Mouse (Mus musculus): Measurements from ENCODE around the gene Rpusd4. TPM values are rescaled to one million over a fixed set of nuclear protein-coding genes. Genes with fewer than 3 reads are reported as not detected.

Rpusd4 gene
- polyA plus RNA-seq, 1 experiment from 2014 or later, result 18.2 TPM

DNA sequence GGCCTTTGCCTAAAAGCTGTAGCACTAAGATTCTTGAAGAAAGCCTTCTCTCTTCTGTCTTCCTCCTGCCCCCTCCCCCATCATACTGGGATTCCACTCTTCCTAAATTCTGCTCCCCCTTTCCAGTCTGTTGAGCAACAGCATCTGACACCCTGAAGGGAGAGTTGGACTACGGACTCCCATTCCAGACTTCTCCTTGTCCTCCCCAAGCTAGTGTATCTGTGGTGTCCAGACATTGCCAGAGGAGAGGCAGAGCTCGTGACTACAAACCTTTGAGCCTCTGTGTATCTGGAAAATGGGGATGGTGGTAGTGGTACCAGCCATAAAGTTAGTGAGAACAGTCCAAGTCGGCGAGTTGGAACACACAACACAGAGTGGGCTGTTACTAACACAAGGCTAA is 52.6 kb downstream of the Rpusd4 start:
- peaks cover 9% of the 10 kb centered on the region; the same call in 1 of the 2 replicates for H3K4me1 ChIP-seq (replicated peaks; ENCODE audit: control insufficient read depth, insufficient read depth, low read length)
- no peak overlapping the region for H3K27ac ChIP-seq
- WGBS, result 85% methylated on average over 4 of the region's 4 CpGs
- no peak overlapping the region for H3K9ac ChIP-seq
- no peak overlapping the region for H3K4me3 ChIP-seq (replicated peaks; ENCODE audit: low read length)
- no peak overlapping the region for H3K4me2 ChIP-seq (replicated peaks)
- DNase-seq (ENCODE audit: low spot score) (no peak), ATAC-seq (ENCODE audit: low FRiP score) (no peak)
- H3K27me3 ChIP-seq (ENCODE audit: control insufficient read depth, insufficient read depth, low read length), result peaks cover 51% of the 10 kb centered on the region
- H3K9me3 ChIP-seq (ENCODE audit: control insufficient read depth, low read length), result no peaks in the 10 kb centered on the region
- H3K36me3 ChIP-seq (replicated peaks; ENCODE audit: control insufficient read depth, insufficient read depth), result no peaks in the 10 kb centered on the region

DNA sequence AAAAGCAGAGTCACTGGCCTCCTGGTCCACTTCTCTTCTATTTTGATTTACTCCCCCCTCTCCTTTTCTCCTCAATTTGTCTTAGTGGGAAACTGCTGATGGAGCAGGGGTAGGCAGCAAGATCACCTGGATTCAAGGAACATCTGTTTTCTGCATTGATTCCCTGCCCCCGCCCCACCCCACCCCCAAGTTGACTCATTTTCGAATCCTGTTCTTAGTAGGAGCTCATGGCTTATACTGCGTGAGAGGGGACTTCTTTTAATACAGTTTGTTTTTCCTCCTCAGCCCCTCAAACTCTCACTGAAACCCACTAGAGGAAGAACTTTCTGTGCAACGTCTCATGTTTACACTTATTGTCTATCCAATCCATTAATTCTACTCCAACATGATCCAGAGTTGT is 56.3 kb downstream of the Rpusd4 start:
- Histone ChIP-seq H3K4me1 (replicated peaks; ENCODE audit: control insufficient read depth, insufficient read depth, low read length) (no peaks in the 10 kb centered on the region), H3K36me3 (replicated peaks; ENCODE audit: control insufficient read depth, insufficient read depth) (no peaks in the 10 kb centered on the region), H3K27me3 (ENCODE audit: control insufficient read depth, insufficient read depth, low read length) (peaks cover 76% of the 10 kb centered on the region), H3K4me2 (replicated peaks) (no peak overlapping the region), H3K9me3 (ENCODE audit: control insufficient read depth, low read length) (no peaks in the 10 kb centered on the region), H3K9ac (no peak overlapping the region), H3K4me3 (replicated peaks; ENCODE audit: low read length) (no peak overlapping the region), H3K27ac (no peak overlapping the region)
- WGBS, result 83% methylated on average over 4 of the region's 4 CpGs
- no peak for ATAC-seq (ENCODE audit: low FRiP score)
- DNase-seq (ENCODE audit: low spot score), result no peak

DNA sequence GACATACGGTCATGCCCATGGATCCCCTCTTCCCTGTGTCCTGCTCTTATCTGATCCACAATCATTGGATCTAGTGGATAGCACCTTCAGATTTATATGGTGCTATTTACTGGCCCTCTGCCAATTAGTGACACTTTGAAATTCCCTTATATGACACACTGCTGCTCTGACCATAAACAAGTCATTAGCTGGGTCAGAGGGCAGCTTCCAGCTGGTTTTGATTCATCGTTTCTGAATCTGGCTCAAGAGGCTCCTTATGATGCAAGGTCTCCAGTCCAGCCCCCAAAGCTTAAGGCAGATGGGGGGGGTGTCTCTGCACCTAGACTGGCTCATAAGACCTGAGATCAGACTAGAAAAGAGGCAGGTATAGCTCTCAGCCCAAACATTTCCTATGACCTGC is 56.9 kb downstream of the Rpusd4 start:
- DNase-seq (ENCODE audit: low spot score) (no peak), ATAC-seq (ENCODE audit: low FRiP score) (no peak)
- 53% methylated on average over 2 of the region's 2 CpGs for WGBS
- Histone ChIP-seq H3K9me3 (ENCODE audit: control insufficient read depth, low read length) (no peaks in the 10 kb centered on the region), H3K9ac (no peak overlapping the region), H3K4me2 (replicated peaks) (no peak overlapping the region), H3K27ac (no peak overlapping the region), H3K27me3 (ENCODE audit: control insufficient read depth, insufficient read depth, low read length) (peaks cover 82% of the 10 kb centered on the region), H3K4me3 (replicated peaks; ENCODE audit: low read length) (no peak overlapping the region), H3K36me3 (replicated peaks; ENCODE audit: control insufficient read depth, insufficient read depth) (no peaks in the 10 kb centered on the region), H3K4me1 (replicated peaks; ENCODE audit: control insufficient read depth, insufficient read depth, low read length) (no peaks in the 10 kb centered on the region)

DNA sequence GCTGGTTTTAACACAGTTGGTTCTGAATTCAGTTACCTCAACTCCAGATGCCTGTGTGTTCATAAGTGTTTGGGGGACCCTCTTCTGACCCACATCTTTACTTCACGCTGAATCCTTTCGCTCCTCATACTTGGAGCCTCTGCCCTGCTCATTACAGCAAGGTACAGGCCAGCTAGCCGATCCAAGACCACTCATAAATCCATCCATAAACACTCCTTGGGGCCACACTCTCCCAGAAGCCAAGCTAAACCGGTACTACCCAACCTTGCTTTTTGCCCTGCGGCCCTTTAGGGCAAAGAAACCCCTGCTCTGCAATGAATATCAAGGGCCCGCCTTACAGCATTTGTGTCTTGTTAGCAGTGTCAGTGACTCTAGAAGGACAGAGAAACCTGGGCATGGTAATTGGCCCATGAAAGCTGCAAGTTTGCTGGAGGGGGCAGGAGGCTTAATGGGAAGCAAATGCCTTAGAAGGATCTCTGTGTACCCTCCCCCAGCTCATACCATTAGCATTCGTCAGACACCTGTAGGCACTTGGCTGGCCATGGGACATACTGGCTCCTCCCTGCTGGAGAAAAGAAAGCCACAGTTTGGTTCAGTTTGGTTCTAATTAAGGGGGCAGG is 59.1 kb downstream of the Rpusd4 start:
- Histone ChIP-seq H3K27ac (no peak overlapping the region), H3K4me2 (replicated peaks) (no peak overlapping the region), H3K36me3 (replicated peaks; ENCODE audit: control insufficient read depth, insufficient read depth) (no peaks in the 10 kb centered on the region), H3K4me1 (replicated peaks; ENCODE audit: control insufficient read depth, insufficient read depth, low read length) (peaks cover 17% of the 10 kb centered on the region), H3K4me3 (replicated peaks; ENCODE audit: low read length) (no peak overlapping the region), H3K9me3 (ENCODE audit: control insufficient read depth, low read length) (no peaks in the 10 kb centered on the region), H3K27me3 (ENCODE audit: control insufficient read depth, insufficient read depth, low read length) (peaks cover 81% of the 10 kb centered on the region), H3K9ac (no peak overlapping the region)
- ATAC-seq (ENCODE audit: low FRiP score) (no peak), DNase-seq (ENCODE audit: low spot score) (no peak)
- 67% methylated on average over 7 of the region's 7 CpGs for WGBS

Other genes with a start within 250 kb of the Rpusd4 start
- gene St3gal4, start 148.6 kb upstream of the Rpusd4 start, polyA plus RNA-seq (2014; fragmentation: Nextera tagmentation; extraction: Ambion mirVana), result 12.8 and 13.5 TPM in 2 replicates
- 71.6 and 74.4 TPM in 2 replicates for gene Dcps, start 91.8 kb upstream of the Rpusd4 start, polyA plus RNA-seq (2014; fragmentation: Nextera tagmentation; extraction: Ambion mirVana)
- gene Srpr, start 67.7 kb upstream of the Rpusd4 start, polyA plus RNA-seq (2014; fragmentation: Nextera tagmentation; extraction: Ambion mirVana), result 69.5 and 80.1 TPM in 2 replicates
- 4.0 and 4.9 TPM in 2 replicates for gene Tirap, start 67.6 kb upstream of the Rpusd4 start, polyA plus RNA-seq (2014; fragmentation: Nextera tagmentation; extraction: Ambion mirVana)
- 36.2 and 40.4 TPM in 2 replicates for gene Foxred1, start 56.8 kb upstream of the Rpusd4 start, polyA plus RNA-seq (2014; fragmentation: Nextera tagmentation; extraction: Ambion mirVana)
- gene Fam118b, start 60 bp upstream of the Rpusd4 start, polyA plus RNA-seq (2014; fragmentation: Nextera tagmentation; extraction: Ambion mirVana), result 55.5 and 55.9 TPM in 2 replicates
- gene Cdon, start 153.3 kb downstream of the Rpusd4 start, polyA plus RNA-seq (2014; fragmentation: Nextera tagmentation; extraction: Ambion mirVana), result 3.1 and 5.0 TPM in 2 replicates